In genomic region chr9:105970901-105971300, GRCm38 (mm10) we compare ENCODE assay signal across 21 mouse cellular contexts. TPM values are rescaled to one million over a fixed set of nuclear protein-coding genes. Genes with fewer than 3 reads are reported as not detected.
A peak's percentile ranks its signal among the peaks of the same experiment; 100 is the strongest.
DNase-seq lines count a peak whose midpoint lies in the region; ATAC-seq and TF ChIP-seq lines count a peak whose summit lies in the region.
"Had no signal": no experiment of that assay in that cellular context is flagged by ENCODE, and none has a peak within 500 bp of the region (broad histone marks: within the 10 kb centered on the region; RNA-seq: fewer than 3 reads in every experiment).

No protein-coding gene starts in this region.

- no peaks in the 10 kb centered on the region for H3K9me3 ChIP-seq in heart, embryonic 12.5 days (replicated peaks)
- no peaks in the 10 kb centered on the region for H3K9me3 ChIP-seq in intestine, embryonic 15.5 days
- no peaks in the 10 kb centered on the region for H3K9me3 ChIP-seq in stomach, embryonic 16.5 days (replicated peaks; ENCODE audit: control insufficient read depth, low read length)
- H3K9me3 ChIP-seq: embryonic facial prominence, embryonic 10.5 days; forebrain, embryonic 13.5 days; hindbrain, embryonic 12.5 days had no signal

- WGBS in heart, embryonic 12.5 days: 59% methylated on average over 5 of the region's 5 CpGs
- 78% methylated on average over 5 of the region's 5 CpGs for WGBS in intestine, embryonic 15.5 days
- WGBS in stomach, embryonic 16.5 days: 82% methylated on average over 5 of the region's 5 CpGs

- no peaks in the 10 kb centered on the region for H3K79me2 ChIP-seq in C2C12 (ENCODE audit: control insufficient read depth, insufficient read depth)

- no peak overlapping the region for H3K27ac ChIP-seq in heart, embryonic 12.5 days (ENCODE audit: poor library complexity, severe bottlenecking)
- H3K27ac ChIP-seq in intestine, embryonic 15.5 days: peak overlapping the region; percentile 7; the same call in 1 of the 2 replicates
- peak overlapping the region; percentile 72 for H3K27ac ChIP-seq in stomach, embryonic 16.5 days (ENCODE audit: low read length)
- H3K27ac ChIP-seq: embryonic facial prominence, embryonic 10.5 days; forebrain, embryonic 13.5 days; hindbrain, embryonic 12.5 days had no signal

- peak; percentile 79 for DNase-seq in heart, adult 11 months
- DNase-seq in kidney, postnatal 10 days: no peak
- DNase-seq: adrenal gland, postnatal 25 days; cerebellum, adult 2 months; cerebellum, postnatal 10 days; forebrain, postnatal 0 days; gastrocnemius, postnatal 14 days; heart, postnatal 10 days; heart, postnatal 4 days; kidney, adult 11 months had no signal

- TF ChIP-seq CTCF in C2C12 (IDR thresholded peaks at IDR 0.05; ENCODE audit: control insufficient read depth, insufficient read depth, insufficient read length): no peak

- H3K4me2 ChIP-seq in heart, embryonic 12.5 days: no peak overlapping the region
- H3K4me2 ChIP-seq in intestine, embryonic 15.5 days (replicated peaks): no peak overlapping the region
- H3K4me2 ChIP-seq in stomach, embryonic 16.5 days (ENCODE audit: low read depth, low read length): no peak overlapping the region
- H3K4me2 ChIP-seq: forebrain, embryonic 13.5 days; hindbrain, embryonic 12.5 days had no signal

- H3K27me3 ChIP-seq in heart, embryonic 12.5 days (replicated peaks): peaks cover 2% of the 10 kb centered on the region; the same call in 1 of the 2 replicates
- no peaks in the 10 kb centered on the region for H3K27me3 ChIP-seq in C2C12 (ENCODE audit: control insufficient read depth, insufficient read depth, insufficient read length)
- H3K27me3 ChIP-seq in intestine, embryonic 15.5 days (replicated peaks): no peaks in the 10 kb centered on the region
- no peaks in the 10 kb centered on the region for H3K27me3 ChIP-seq in stomach, embryonic 16.5 days (ENCODE audit: control insufficient read depth, insufficient read depth, low read length)
- H3K27me3 ChIP-seq: forebrain, embryonic 13.5 days; hindbrain, embryonic 12.5 days; Patski had no signal

- H3K36me3 ChIP-seq in heart, embryonic 12.5 days: no peaks in the 10 kb centered on the region
- H3K36me3 ChIP-seq in C2C12 (ENCODE audit: control insufficient read depth, insufficient read depth): no peaks in the 10 kb centered on the region
- H3K36me3 ChIP-seq in intestine, embryonic 15.5 days: no peaks in the 10 kb centered on the region
- H3K36me3 ChIP-seq in stomach, embryonic 16.5 days (ENCODE audit: control insufficient read depth, insufficient read depth, low read length): no peaks in the 10 kb centered on the region
- H3K36me3 ChIP-seq: embryonic facial prominence, embryonic 10.5 days; hindbrain, embryonic 12.5 days had no signal

- no peak overlapping the region for H3K9ac ChIP-seq in heart, embryonic 12.5 days
- H3K9ac ChIP-seq in intestine, embryonic 15.5 days: no peak overlapping the region
- no peak overlapping the region for H3K9ac ChIP-seq in stomach, embryonic 16.5 days (ENCODE audit: low read length)
- H3K9ac ChIP-seq: forebrain, embryonic 13.5 days; forebrain, postnatal 0 days; hindbrain, embryonic 12.5 days had no signal

- H3ac ChIP-seq in C2C12 (ENCODE audit: control insufficient read depth, insufficient read length, low read depth): no peak overlapping the region

- no peaks in the 10 kb centered on the region for H3K4me1 ChIP-seq in heart, embryonic 12.5 days (replicated peaks)
- no peaks in the 10 kb centered on the region for H3K4me1 ChIP-seq in intestine, embryonic 15.5 days (replicated peaks)
- no peaks in the 10 kb centered on the region for H3K4me1 ChIP-seq in stomach, embryonic 16.5 days (ENCODE audit: control insufficient read depth, insufficient read depth, low read length)
- H3K4me1 ChIP-seq: embryonic facial prominence, embryonic 10.5 days; forebrain, embryonic 13.5 days; hindbrain, embryonic 12.5 days had no signal

- no peak overlapping the region for H3K4me3 ChIP-seq in heart, embryonic 12.5 days
- H3K4me3 ChIP-seq in C2C12 (ENCODE audit: insufficient read depth, poor library complexity, severe bottlenecking): no peak overlapping the region
- no peak overlapping the region for H3K4me3 ChIP-seq in intestine, embryonic 15.5 days (replicated peaks)
- H3K4me3 ChIP-seq in stomach, embryonic 16.5 days (replicated peaks; ENCODE audit: low read length): no peak overlapping the region
- H3K4me3 ChIP-seq: embryonic facial prominence, embryonic 10.5 days; forebrain, embryonic 13.5 days; hindbrain, embryonic 12.5 days had no signal

- H3K79me3 ChIP-seq in C2C12 (ENCODE audit: low read depth): no peaks in the 10 kb centered on the region

- no peak for ATAC-seq in heart, embryonic 12.5 days (ENCODE audit: insufficient number of reproducible peaks, low FRiP score)
- no peak for ATAC-seq in intestine, embryonic 15.5 days
- no peak for ATAC-seq in stomach, embryonic 16.5 days (ENCODE audit: insufficient read depth, low FRiP score)
- no peak for ATAC-seq in inflammation-experienced regulatory T-cells, adult 6 months
- ATAC-seq: CD4-positive, CD25-positive, alpha-beta regulatory T cell, adult 4 months; forebrain, embryonic 13.5 days; forebrain, postnatal 0 days; hindbrain, embryonic 16.5 days; Patski had no signal

TF ChIP-seq in C2C12, 6 proteins besides CTCF, POLR2A, EP300 and RAD21:
- TF ChIP-seq USF1 (IDR thresholded peaks at IDR 0.05; ENCODE audit: low read depth) (peak; percentile 10), CEBPB (IDR thresholded peaks at IDR 0.05; ENCODE audit: low read depth) (no peak)

RNA-seq across cellular contexts. Expression of gene Col6a5, which starts 10.5 kb away (rescaled TPM):
- 0.01 and 0.08 TPM in 2 replicates for polyA plus RNA-seq in heart, embryonic 12.5 days (2016; fragmentation: Nextera tagmentation; extraction: Ambion mirVana)
- polyA plus RNA-seq in C2C12 (2012; fragmentation: generic; extraction: Trizol): not detected
- polyA plus RNA-seq in intestine, embryonic 15.5 days (2015; fragmentation: Nextera tagmentation; extraction: Ambion mirVana): 0.98 and 1.6 TPM in 2 replicates
- 8.1 and 12.0 TPM in 2 replicates for polyA plus RNA-seq in stomach, embryonic 16.5 days (2015; fragmentation: Nextera tagmentation; extraction: Ambion mirVana)
- not detected for polyA plus RNA-seq in inflammation-experienced regulatory T-cells, adult 6 months (2017; shearing (Covaris generic))
- polyA plus RNA-seq: embryonic facial prominence, embryonic 10.5 days; Patski had no signal
